Mouse (Mus musculus): ENCODE data around the gene Gm16427.
"Not testable (repeated sequence)": the region's sequence is repeated elsewhere in the genome, so short reads cannot be mapped to it uniquely, and the experiment has no call there.

GRCm38 (mm10) chr5:93540100-93540499 lies at the start of gene Gm16427:
- TF ChIP-seq CTCF (IDR thresholded peaks at IDR 0.05; ENCODE audit: borderline replicate concordance, extremely low read depth, insufficient read depth, insufficient read length); POLR2A (IDR thresholded peaks at IDR 0.05; ENCODE audit: borderline replicate concordance, extremely low read depth, insufficient read depth, insufficient read length, poor library complexity, severe bottlenecking): not testable (repeated sequence)

Data from brain, embryonic 14.5 days (tissue).